Mouse (Mus musculus): ENCODE data around the gene Tm9sf3. TPM values are rescaled to one million over a fixed set of nuclear protein-coding genes. Genes with fewer than 3 reads are reported as not detected.
"Not testable (repeated sequence)": the region's sequence is repeated elsewhere in the genome, so short reads cannot be mapped to it uniquely, and the experiment has no call there.

The Tm9sf3 gene
- polyA plus RNA-seq (2012; ENCODE audit: insufficient read depth, insufficient read length, missing spikeins) = 70.2 and 87.9 TPM in 2 replicates

DNA sequence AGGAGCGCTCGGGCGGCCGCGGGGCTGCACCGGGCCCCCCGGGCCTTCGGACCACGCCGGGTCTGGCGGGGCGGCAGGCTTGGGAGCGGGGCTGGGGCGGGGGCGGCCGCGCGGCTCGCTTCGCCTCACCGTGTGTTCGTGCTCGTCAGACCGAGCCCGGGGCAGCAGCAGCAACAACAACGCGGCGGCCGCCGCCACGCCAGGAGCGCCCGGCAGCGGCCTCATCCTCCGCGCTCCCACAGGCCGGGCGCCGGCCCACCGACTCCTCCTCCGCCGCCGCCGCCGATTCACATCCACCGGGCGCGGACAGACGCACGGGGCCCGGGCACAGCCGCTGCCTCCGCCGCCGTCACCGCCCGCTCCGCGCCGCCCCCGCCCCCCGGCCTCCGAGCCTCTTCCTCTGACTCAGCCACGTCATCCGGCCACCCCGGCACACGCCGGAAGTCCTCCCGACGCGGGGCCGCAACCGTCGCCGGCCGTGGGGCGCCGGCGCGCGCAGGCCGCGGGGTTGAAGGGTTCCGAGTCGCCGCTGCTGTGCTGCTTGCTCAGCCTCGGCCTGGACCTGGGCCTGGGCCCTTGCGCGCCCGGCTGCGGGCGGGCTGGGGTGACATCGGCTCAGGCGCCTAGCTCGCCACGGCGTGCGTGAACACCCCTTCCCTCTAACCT is at the start of gene Tm9sf3:
TSS of gene Tm9sf3 (minus strand) at position 368 of the 666 bp plus-strand sequence.
- Histone ChIP-seq H3K4me3 (ENCODE audit: insufficient read depth, low read depth, low read length) (peak within 1 kb of the TSS; percentile 82), H3K27ac (replicated peaks; ENCODE audit: low read depth, low read length) (peak within 1 kb of the TSS; percentile 91), H3K4me1 (ENCODE audit: control insufficient read depth, insufficient read depth, insufficient read length, low read length) (peaks cover 7% of the 10 kb centered on the region)

DNA sequence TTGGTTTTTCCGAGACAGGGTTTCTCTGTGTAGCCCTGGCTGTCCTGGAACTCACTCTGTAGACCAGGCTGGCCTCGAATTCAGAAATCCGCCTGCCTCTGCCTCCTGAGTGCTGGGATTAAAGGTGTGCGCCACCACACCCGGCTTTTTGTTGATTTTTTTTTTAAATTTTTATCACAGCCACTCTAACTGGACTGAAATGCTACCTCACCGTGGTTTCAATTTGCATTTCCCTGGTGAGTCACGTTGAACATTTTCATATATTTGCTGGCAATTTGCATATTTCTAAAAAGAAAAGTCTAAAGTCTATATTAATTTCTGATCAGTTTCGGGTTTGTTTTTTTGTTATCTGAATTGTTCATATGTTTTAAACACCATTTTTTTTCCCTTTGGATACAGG is 48.8 kb upstream of the Tm9sf3 start:
- not testable (repeated sequence) for H3K4me3 ChIP-seq (ENCODE audit: insufficient read depth, low read depth, low read length); H3K27ac ChIP-seq (replicated peaks; ENCODE audit: low read depth, low read length); H3K4me1 ChIP-seq (ENCODE audit: control insufficient read depth, insufficient read depth, insufficient read length, low read length)

GRCm38 (mm10) chr19:41312027-41312426 is 48.2 kb upstream of the Tm9sf3 start:
- no peak overlapping the region for H3K4me3 ChIP-seq (ENCODE audit: insufficient read depth, low read depth, low read length)
- no peak overlapping the region for H3K27ac ChIP-seq (replicated peaks; ENCODE audit: low read depth, low read length)
- no peaks in the 10 kb centered on the region for H3K4me1 ChIP-seq (ENCODE audit: control insufficient read depth, insufficient read depth, insufficient read length, low read length)

DNA sequence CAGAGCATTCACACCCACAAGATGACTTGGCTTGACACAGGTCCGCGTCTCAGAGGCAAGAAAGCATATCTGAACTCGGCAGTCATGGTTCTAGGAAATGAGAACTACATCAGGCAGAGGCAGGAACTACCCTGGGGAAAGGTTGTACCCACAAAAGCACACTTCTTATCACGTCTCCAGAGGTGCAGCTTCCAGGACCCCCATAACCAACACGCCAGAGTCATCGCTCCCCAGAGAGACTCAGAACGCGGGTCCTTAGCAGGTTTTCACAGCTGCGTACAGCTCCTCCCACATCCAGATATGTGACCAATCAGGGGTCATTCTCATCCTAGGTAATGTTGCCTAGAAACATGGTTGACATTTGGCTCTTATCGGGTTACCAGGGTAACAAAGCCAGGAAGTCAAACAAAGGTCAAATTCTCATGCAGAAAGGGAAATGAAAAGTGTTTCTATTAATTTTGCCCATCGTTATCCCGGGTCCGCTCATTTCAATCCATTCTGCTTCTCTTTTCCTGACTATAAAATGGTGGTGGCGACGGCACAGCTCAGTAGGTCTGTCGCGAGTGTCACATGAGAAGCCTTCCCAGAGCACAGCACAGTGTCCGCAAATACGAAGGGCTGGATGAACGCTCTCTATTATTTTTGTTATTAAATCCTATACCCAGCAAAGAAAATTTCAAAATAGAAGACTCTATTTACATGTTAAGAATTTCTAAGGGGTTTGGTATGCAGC is 47.3 kb upstream of the Tm9sf3 start:
- 0 out of 2 replicates have a peak overlapping the region, but pooled peaks have one; percentile 22 for H3K4me3 ChIP-seq (ENCODE audit: insufficient read depth, low read depth, low read length)

GRCm38 (mm10) chr19:41303933-41304332 is 40.1 kb upstream of the Tm9sf3 start:
- Histone ChIP-seq H3K4me3 (ENCODE audit: insufficient read depth, low read depth, low read length) (no peak overlapping the region), H3K27ac (replicated peaks; ENCODE audit: low read depth, low read length) (no peak overlapping the region), H3K4me1 (ENCODE audit: control insufficient read depth, insufficient read depth, insufficient read length, low read length) (no peaks in the 10 kb centered on the region)

More for the DNA sequence above, 47.3 kb upstream of the Tm9sf3 start:
- H3K27ac ChIP-seq (replicated peaks; ENCODE audit: low read depth, low read length) = no peak overlapping the region
- H3K4me1 ChIP-seq (ENCODE audit: control insufficient read depth, insufficient read depth, insufficient read length, low read length) = no peaks in the 10 kb centered on the region

DNA sequence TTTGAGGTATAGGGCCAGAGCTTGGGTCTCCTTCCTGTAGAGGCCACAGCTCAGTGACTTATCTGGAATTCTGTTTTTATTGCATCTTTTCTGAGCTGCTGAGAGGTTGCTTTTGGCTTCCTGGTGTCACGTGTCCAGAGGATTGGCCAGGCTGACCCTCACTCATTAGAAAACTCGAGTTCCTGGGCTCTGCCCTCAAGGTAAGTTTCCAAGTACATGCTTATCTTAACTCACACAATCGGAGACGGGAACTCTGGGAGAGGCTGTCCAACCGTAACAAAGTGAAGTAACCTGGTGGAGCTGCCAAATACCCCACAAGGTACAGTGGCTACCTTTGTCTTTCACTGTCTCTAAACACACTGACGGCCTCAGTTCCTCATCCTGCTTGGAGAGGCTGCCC is 39.6 kb upstream of the Tm9sf3 start:
- no peak overlapping the region for H3K4me3 ChIP-seq (ENCODE audit: insufficient read depth, low read depth, low read length)
- H3K4me1 ChIP-seq (ENCODE audit: control insufficient read depth, insufficient read depth, insufficient read length, low read length) = no peaks in the 10 kb centered on the region
- H3K27ac ChIP-seq (replicated peaks; ENCODE audit: low read depth, low read length) = no peak overlapping the region

- no peak overlapping the region for H3K4me3 ChIP-seq (ENCODE audit: insufficient read depth, low read depth, low read length)
- H3K4me1 ChIP-seq (ENCODE audit: control insufficient read depth, insufficient read depth, insufficient read length, low read length) = no peaks in the 10 kb centered on the region
- H3K27ac ChIP-seq (replicated peaks; ENCODE audit: low read depth, low read length) = no peak overlapping the region
These were observed 38.1 kb upstream of the Tm9sf3 start for GRCm38 (mm10) chr19:41301856-41302255.

DNA sequence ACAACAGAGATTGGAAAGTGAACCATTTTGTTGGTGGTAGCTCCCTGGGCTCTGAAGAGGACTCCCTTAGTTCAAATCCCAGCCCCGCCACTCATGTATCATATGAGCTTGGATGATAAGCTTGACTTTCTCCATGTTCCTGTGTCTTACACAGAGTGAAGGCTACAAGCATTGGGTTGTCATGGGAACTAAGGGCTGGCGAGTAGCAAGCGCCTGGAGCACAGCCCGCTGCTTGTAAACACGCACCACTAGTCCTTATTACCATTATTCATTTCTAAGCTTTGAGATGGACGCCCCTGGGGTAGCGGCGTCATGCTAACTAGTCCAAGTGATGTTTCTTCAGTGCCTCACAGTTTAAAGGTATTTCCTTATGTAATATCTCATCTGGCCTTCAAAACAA is 35.6 kb upstream of the Tm9sf3 start:
- Histone ChIP-seq H3K4me1 (ENCODE audit: control insufficient read depth, insufficient read depth, insufficient read length, low read length) (no peaks in the 10 kb centered on the region), H3K27ac (replicated peaks; ENCODE audit: low read depth, low read length) (no peak overlapping the region)

DNA sequence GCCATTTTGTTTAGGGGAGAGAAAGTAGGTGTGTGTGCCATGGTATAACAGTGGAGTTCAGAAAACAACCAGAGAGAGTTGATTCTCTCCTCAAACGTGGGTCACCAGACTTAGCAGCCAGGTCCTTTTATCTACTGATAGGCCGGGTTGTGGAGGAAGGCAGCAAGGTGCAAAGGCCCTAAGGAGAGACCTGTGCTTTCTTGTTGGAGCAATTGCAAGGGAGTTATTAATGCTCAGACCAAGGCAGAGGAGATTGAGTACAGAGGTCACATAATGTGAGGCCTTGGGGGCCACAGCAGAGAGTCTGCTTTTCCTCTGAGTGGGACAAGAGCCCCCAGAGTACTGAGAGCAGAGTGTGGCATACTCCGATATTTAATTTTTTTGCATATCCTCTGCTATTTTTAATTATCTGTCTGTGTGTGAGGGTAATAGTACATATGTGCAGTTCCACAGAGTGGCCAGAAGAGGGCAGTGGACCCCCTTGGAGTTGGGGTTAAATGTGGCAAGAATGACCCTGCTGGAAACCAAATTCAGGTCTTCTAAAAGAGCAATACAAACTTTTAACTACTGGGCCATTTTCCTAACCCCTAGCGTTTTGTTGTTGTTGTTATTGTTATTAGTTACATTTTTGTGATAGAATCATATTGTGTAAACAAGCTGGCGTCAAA is 27.3 kb upstream of the Tm9sf3 start:
- H3K27ac ChIP-seq (replicated peaks; ENCODE audit: low read depth, low read length) = no peak overlapping the region
- H3K4me1 ChIP-seq (ENCODE audit: control insufficient read depth, insufficient read depth, insufficient read length, low read length) = peaks cover 5% of the 10 kb centered on the region; the same call in 1 of the 2 replicates
- no peak overlapping the region for H3K4me3 ChIP-seq (ENCODE audit: insufficient read depth, low read depth, low read length)

More for the DNA sequence above, 35.6 kb upstream of the Tm9sf3 start:
- no peak overlapping the region for H3K4me3 ChIP-seq (ENCODE audit: insufficient read depth, low read depth, low read length)

DNA sequence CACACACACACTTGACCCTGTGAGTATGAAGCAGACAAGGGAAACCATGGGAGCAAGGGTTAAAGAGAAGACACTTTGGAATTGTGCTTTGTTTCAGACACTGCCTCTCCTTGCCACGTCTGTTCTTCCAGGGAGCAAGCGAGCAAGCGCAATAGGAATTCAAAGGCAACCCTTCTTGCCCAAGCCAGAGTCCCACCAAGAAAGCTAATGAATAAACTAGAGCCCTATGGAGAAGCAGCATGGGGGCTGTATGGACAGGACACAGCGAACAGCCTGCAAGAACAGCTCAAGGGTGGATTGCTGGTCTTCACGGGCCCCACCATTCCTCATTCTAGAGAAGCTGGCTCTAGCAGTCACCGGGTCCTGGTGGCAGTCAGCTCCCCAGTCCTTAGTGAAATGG is 24.8 kb upstream of the Tm9sf3 start:
- peaks cover 5% of the 10 kb centered on the region; the same call in 1 of the 2 replicates for H3K4me1 ChIP-seq (ENCODE audit: control insufficient read depth, insufficient read depth, insufficient read length, low read length)
- H3K4me3 ChIP-seq (ENCODE audit: insufficient read depth, low read depth, low read length) = no peak overlapping the region
- no peak overlapping the region for H3K27ac ChIP-seq (replicated peaks; ENCODE audit: low read depth, low read length)

- Histone ChIP-seq H3K27ac (replicated peaks; ENCODE audit: low read depth, low read length) (no peak overlapping the region), H3K4me3 (ENCODE audit: insufficient read depth, low read depth, low read length) (no peak overlapping the region), H3K4me1 (ENCODE audit: control insufficient read depth, insufficient read depth, insufficient read length, low read length) (peaks cover 5% of the 10 kb centered on the region; the same call in 1 of the 2 replicates)
These were observed 23.4 kb upstream of the Tm9sf3 start for GRCm38 (mm10) chr19:41287224-41287623.

DNA sequence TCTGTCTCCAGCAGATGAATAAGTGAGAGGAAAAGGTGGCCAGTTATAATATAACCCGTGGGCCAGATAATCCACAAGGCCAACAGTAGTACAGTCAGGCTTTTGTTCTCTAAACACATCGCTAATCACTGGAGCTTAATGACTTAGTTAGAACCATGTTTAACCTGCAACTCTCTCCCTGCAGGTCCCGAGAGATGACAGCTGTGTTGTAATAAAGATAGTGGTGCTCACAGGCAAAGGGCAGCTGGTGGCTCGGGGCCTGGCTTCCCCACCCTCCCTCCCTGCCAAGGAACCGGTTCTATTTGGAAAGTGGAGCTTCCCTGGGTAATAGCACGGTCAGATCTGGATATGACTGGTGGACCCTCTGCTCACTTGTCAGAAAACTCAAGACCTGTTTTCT is 20.7 kb upstream of the Tm9sf3 start:
- H3K4me3 ChIP-seq (ENCODE audit: insufficient read depth, low read depth, low read length) = no peak overlapping the region
- H3K27ac ChIP-seq (replicated peaks; ENCODE audit: low read depth, low read length) = no peak overlapping the region
- peaks cover 3% of the 10 kb centered on the region; the same call in 1 of the 2 replicates for H3K4me1 ChIP-seq (ENCODE audit: control insufficient read depth, insufficient read depth, insufficient read length, low read length)

DNA sequence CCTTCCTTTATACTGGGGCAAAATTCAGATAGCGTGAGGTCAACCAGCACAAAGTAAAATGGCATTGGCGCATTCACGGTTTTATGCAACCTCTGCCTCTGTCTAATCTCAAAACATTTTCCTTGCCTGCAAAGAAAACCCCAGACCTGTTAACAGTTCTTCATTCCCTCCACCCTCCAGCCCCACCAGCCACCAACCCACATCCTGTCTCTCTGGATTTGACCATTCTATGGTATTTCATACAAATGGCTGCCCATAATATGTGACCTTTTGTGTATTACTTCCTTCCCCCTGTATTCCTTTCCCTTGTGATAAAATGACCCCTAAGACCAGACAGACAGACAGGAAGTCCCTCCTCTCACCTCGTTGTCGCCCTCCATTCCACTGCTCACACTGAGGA is 18.9 kb upstream of the Tm9sf3 start:
- no peaks in the 10 kb centered on the region for H3K4me1 ChIP-seq (ENCODE audit: control insufficient read depth, insufficient read depth, insufficient read length, low read length)
- no peak overlapping the region for H3K4me3 ChIP-seq (ENCODE audit: insufficient read depth, low read depth, low read length)
- no peak overlapping the region for H3K27ac ChIP-seq (replicated peaks; ENCODE audit: low read depth, low read length)

DNA sequence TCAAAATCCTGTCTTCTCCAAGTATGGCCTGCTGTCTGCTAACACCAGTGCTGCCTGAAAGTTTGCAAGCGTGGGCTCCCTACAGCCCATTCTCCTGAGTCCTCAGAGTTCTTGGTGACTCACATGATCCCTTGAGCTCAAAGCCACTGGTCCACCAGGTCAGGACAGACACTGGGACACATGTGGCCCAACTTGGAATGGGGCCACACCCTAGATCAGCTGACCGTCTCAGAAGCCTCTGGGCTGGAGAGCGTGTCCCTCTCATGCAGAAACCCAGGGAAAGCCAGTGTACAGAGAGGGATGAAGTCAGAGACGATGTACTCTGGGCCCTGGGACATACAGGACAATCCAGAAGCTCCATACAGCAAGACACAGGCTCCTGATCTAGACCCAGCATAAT is 18.4 kb upstream of the Tm9sf3 start:
- Histone ChIP-seq H3K4me1 (ENCODE audit: control insufficient read depth, insufficient read depth, insufficient read length, low read length) (no peaks in the 10 kb centered on the region), H3K27ac (replicated peaks; ENCODE audit: low read depth, low read length) (no peak overlapping the region), H3K4me3 (ENCODE audit: insufficient read depth, low read depth, low read length) (no peak overlapping the region)

GRCm38 (mm10) chr19:41279724-41280244 is 16.0 kb upstream of the Tm9sf3 start:
- H3K4me3 ChIP-seq (ENCODE audit: insufficient read depth, low read depth, low read length) = no peak overlapping the region
- no peaks in the 10 kb centered on the region for H3K4me1 ChIP-seq (ENCODE audit: control insufficient read depth, insufficient read depth, insufficient read length, low read length)
- H3K27ac ChIP-seq (replicated peaks; ENCODE audit: low read depth, low read length) = no peak overlapping the region
